Mouse (Mus musculus): ENCODE results near the gene Ginm1. TPM values are rescaled to one million over a fixed set of nuclear protein-coding genes. Genes with fewer than 3 reads are reported as not detected.

Gene Ginm1
- polyA plus RNA-seq (2012; rRNA removed) = 18.5 and 20.8 TPM in 2 replicates

DNA sequence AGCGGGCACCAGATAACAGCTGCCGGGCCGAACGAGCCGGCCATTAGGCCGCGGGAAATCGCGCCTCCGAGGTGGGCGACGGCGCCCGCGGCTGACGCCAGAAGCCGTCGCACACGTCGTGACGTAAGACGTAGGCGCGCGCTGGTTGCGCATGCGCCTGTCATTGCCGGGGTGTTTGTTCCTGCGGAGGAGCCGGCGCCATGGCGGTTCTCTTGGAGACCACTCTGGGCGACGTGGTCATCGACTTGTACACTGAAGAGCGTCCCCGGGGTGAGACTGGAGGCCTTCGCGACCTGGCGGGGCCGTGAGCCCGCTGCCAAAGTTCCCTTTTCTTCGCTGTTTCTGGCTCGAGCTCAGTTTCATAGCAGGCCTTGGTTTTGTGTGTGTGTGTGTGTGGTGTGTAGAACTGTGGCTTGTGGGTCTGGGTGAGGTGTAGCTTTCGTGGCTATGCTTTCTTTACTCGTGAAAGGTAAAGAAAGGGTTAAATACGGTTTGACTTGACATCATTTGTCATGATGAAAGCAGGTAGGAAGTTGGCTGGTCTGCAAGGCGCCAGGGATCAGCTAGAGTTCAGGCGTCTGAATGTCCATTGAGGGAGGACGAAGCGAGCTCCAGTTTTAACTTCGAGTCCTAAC lies at the start of gene Ginm1, which contains the start of gene Ppil4:
TSS of gene Ginm1 (minus strand) at position 74 of the 635 bp plus-strand sequence.
TSS of gene Ppil4 (plus strand) at position 141 of the 635 bp plus-strand sequence.
- peak; percentile 54 for DNase-seq (ENCODE audit: low read depth, low spot score)
- under 1% methylated on average over 52 of the region's 52 CpGs for WGBS

DNA sequence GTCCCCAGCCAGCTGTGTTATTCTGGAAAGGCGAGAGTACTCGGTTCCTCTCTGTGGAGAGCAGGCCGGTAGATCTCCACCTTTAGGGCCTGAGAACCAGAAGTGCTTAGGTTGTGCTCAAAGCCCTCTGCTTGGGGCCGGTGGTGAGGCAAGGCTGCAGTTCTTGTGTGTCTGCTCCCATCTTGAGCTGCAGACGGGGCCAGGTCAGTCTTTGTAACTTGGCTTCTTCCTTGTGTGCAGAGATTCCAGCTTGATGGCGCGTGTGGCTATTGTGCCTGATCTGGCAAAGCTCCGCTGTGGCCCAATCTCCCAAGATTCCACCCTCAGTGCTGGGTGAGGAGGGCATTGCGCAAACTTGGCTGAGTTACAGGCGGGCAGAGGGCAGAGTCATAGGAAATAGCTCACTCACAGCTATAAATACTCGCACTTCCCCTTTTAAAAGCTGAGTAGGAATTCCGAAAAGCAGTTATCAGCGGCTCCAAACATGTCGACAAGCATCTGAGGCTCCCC lies 49.0 kb upstream of the Ginm1 start:
- DNase-seq (ENCODE audit: low read depth, low spot score) = peak; percentile 70
- WGBS = 20% methylated on average over 14 of the region's 14 CpGs

DNA sequence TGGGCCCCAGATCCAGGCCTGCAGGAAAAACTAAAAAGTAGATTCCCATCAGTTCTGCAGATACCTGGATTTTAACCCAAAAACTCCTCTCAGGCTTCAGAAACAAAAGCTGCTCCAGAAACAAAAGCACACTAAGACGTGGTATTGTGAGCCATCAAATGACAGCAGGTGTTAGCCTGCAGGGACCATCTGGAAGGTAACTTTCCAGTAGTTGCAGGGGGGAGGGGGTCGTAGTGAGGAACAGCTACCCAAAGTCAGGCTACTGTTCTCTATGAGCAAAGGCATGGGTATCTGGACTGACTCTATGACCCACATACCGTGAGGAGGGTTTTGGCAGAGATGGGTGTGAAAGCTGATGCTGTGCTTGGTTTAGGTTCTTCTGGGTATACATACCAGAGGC lies 48.2 kb upstream of the Ginm1 start:
- no peak for DNase-seq (ENCODE audit: low read depth, low spot score)
- 76% methylated on average over 3 of the region's 3 CpGs for WGBS

DNA sequence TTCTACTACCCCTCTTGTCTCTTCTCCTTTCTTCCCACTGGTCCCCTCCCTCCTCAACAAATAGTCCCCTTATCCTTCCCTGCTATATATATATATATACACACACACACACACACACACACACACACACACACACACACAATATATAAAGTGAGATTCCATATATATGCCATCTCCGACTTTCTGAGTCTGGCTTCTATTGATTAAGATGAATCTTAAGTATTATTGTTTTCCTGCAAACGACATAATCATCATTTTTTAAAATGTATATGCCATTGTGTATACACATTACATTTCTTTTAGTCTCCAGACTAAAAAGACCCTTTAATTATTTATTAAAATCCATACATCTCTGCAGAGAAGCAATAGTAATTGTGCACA lies 47.7 kb upstream of the Ginm1 start:
- 83% methylated on average over 2 of the region's 2 CpGs for WGBS

DNA sequence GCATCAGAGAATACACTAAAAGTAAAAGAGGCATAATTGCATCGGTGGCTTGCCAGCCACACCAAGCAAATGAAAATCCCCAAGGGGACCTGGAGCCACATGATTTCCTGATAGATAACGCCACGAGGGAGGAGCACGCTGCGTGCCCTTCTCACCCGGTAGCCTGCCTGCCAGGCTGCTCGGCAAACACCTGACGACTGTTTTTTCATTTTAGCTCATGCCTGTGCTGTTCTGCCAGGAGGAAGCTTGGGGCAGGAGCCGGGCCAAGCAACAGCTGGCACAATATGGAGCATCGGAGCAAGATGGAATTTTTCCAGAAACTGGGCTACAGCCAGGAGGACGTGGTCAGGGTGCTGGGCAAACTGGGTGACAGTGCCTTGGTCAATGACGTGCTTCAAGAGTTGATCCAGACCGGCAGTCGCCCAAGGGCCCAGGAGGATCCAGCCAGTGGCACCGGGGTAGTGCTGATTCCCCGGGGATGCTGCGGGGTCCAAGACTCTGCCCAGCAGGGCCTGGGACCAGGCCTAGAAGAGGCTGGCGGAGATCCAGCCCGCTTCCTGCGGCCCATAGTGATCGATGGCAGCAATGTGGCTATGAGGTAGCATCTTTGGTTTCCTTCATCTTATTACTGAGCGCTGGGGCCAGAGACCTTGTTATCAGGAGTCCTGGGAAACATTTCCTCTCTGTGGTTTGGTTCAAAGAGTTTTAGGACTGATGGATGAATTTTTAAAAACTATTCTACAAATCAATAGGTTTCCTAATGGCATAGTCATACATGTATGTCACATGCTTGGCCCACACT lies 47.1 kb upstream of the Ginm1 start:
- DNase-seq (ENCODE audit: low read depth, low spot score) = no peak
- WGBS = 46% methylated on average over 22 of the region's 22 CpGs

More for the DNA sequence above, 47.7 kb upstream of the Ginm1 start:
- no peak for DNase-seq (ENCODE audit: low read depth, low spot score)

DNA sequence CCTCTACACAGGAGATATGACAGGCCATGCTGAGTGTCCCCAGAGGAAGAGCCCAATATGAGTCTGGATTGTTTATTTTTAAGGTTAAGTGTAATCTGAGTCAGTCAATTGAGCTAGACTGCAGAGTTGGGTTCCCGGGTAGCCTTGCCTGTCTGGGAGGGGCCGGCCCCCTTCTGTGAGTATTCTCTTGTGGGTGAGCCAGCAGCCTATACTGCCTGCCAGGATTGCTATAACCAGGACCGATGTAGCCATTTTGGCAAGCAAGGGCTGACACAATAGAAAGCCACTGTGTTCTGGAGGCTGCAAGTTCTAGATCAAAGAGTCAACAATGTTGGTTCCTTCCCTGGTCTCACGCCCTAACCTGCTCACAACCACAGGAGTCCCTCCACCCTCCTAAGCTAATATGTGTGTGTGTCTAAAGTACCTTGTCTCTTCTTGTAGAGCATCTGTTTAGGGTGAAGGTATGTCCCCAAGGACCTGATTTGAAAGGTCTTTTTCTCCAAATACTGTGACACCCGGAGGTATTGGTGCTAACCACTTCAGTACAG lies 46.3 kb upstream of the Ginm1 start:
- WGBS = 59% methylated on average over 5 of the region's 5 CpGs
- DNase-seq (ENCODE audit: low read depth, low spot score) = no peak

DNA sequence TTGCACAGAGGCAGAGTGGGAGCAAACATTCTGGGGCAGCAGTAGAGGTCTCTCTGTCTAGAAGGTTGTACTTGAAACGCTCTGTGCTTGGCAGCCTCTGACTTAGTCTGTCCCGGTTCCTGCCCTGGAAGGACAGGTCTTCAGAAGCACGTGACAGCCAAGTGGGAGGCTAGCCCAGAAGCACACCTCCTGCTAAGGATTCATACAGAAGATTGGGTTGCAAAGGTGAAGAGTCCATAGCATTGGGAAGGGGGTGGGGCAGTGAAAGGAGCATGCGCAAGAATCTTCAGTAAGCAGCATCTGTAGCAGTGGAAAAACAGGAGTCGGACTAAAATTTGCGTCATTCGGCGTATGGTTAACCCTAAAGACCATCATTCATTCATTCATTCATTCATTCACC lies 45.4 kb upstream of the Ginm1 start:
- DNase-seq (ENCODE audit: low read depth, low spot score) = no peak
- WGBS = 81% methylated on average over 8 of the region's 8 CpGs

DNA sequence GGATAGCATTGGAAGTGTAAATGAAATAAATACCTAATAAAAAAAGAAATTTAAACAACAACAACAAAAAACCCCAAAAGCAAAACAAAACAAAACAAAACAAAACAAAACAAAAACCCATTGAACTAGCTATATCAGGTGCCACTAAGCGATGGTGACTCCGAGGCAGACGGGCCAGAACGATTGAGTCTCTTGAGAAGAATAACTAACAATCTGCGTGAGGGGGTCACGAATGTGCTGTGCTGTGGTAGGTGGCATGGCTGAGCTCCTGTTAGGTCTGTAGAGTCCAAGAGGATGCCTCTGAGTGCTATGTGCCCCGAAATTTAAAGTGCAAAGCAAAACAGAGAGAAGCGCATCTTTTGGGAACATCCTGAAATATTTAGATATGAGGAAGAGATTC lies 44.8 kb upstream of the Ginm1 start:
- DNase-seq (ENCODE audit: low read depth, low spot score) = no peak
- 92% methylated on average over 8 of the region's 8 CpGs for WGBS

DNA sequence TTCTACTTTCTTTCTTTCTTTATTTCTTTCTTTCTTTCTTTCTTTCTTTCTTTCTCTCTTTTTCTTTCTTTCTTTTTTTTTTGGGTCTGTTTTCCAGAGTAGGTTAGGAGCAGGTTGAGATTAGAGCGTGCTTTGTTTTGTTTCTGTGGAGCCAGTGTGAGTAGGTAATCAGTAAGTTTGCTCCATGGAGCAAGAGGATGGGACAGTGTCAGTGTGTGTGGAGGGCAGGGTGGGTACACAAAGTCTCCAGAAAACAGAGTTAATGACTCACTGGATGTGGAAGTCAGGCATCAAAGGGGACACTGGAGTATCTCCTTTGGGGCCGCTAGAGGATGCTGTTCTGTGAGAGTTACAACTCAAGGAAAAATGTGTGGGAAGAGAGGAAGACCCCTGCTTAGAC lies 44.3 kb upstream of the Ginm1 start:
- 80% methylated on average over 2 of the region's 2 CpGs for WGBS
- DNase-seq (ENCODE audit: low read depth, low spot score) = no peak

DNA sequence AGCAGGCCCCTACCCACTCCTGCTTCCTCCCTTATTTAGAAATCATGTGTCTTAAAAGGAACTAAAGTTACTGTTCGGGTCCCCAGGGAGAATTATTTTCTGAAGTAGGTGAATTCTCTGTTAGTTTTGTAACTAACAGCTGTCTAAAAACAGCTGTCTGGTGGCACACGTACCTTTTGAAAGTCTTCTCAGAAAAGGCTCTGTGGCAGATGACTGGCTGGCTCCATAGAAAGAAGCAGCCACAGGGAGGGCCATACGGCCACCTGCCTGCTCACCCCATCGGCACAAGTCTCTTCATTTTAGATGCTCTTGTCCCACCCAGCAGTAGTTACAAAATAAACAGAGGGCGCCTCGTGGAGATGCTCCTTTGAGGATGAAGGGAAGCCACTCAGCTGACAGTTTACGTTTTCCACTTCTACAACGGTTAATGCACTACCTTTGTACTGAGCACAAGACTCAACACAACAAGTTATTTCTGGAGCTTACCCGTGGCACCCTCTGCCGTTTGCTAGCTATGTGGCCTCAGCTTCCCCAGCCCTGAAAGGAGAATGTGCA lies 42.1 kb upstream of the Ginm1 start:
- DNase-seq (ENCODE audit: low read depth, low spot score) = no peak
- 66% methylated on average over 10 of the region's 10 CpGs for WGBS

DNA sequence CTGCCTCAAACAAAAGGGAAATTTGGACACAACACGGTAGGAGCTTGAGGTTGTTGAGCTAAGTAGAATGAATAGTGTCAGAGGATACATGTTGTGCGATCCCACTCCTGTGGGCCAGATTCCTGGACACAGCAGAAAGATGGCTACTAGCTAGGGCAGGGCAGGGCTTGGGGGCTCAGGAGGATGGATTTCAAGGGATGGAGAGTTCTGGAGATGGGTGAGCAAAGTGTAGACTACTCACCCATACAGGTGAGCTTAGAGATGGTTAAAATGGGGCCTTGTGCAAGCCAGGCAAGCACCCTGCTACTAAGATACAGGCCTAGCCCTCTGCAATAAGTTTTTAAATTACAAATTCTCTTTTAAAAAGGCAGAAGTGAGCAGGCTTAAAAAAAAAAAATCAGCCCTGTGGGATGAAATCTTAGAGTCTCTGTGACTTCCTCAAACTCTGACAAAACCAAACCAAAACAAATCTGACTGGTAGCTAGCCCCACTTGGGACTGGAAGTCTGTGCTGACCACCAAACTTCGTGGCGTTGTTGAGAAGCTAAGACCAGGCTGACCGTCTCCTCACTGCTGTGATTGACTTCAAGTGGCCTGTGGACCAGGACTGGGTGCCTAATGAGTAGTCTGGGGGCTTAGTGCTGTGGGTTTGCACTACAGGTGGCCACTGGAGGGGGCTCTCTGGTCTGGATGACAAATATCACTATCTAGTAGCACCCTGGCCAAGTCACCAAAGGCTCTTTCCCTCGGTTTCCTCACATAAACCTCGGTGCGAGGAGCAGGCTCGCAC lies 40.9 kb upstream of the Ginm1 start:
- 83% methylated on average over 9 of the region's 9 CpGs for WGBS
- DNase-seq (ENCODE audit: low read depth, low spot score) = no peak

DNA sequence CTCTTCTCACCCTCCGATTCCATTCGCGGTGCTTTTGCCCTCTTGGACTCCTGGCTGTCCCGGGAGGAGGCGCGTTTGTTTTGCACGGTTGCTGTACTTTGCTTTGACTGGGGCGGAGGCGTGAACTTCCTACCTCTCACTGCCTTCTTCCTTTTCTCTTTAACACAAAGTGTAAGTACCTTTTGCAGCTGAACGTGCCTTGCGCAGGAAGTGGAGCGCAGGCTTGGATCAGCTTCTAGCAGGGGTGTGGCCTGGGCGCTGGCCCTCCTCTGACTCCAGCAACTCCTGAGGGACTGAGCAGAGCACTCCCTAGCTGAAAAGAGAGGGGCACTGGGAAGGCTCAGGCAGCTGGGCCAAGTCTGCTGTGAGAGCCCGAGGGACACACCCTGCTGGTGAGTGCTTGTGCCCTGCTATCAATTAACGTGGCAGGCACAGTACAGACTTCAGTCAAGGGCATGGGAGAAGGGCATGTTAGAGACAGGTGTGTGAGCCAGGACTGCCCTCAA lies 39.6 kb upstream of the Ginm1 start, which contains the start of gene Zc3h12d:
TSS of gene Zc3h12d (plus strand) at position 300 of the 506 bp plus-strand sequence.
- under 1% methylated on average over 15 of the region's 15 CpGs for WGBS

DNA sequence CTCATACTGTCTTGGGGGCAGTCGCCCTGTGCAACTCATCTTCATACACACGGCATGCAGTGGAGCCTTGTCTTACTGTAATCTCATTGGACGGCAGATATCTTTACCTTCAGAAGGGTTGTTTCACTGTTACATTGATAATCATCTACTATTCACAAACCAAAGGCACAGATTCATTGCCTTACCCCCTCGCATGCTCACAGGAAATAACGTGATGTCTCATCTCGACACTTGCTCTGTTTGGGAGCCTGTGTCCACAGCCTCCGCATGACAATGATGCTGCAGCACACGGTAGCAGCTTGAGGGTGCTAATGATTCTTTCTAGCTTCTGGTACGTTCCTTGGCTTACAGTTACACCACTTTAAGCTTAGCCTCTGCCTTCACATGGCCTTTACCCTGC lies 33.5 kb upstream of the Ginm1 start:
- 90% methylated on average over 9 of the region's 9 CpGs for WGBS
- DNase-seq (ENCODE audit: low read depth, low spot score) = no peak

More for the DNA sequence above, 39.6 kb upstream of the Ginm1 start, which contains the start of gene Zc3h12d:
- peak; percentile 87 for DNase-seq (ENCODE audit: low read depth, low spot score)

DNA sequence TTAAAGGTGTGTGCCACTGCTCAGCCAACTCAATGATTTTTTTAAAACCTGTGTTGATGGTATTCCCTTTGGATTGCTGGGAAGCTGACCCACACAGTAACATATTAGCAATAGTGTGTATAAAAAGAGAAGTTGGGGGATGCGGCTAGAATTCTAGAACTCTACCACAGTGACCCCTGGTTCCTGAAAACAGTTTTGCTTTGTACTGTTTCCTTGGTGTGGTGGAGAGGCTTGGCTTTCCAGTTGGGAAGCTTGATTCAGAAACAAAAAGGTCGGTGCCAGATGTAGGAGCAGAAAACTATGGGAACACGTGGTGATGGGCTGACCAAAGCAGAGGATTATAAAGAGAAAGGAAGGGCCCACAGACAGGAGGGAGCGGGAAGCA lies 32.6 kb upstream of the Ginm1 start:
- DNase-seq (ENCODE audit: low read depth, low spot score) = no peak
- 94% methylated on average over 4 of the region's 4 CpGs for whole genome bisulfite sequencing

DNA sequence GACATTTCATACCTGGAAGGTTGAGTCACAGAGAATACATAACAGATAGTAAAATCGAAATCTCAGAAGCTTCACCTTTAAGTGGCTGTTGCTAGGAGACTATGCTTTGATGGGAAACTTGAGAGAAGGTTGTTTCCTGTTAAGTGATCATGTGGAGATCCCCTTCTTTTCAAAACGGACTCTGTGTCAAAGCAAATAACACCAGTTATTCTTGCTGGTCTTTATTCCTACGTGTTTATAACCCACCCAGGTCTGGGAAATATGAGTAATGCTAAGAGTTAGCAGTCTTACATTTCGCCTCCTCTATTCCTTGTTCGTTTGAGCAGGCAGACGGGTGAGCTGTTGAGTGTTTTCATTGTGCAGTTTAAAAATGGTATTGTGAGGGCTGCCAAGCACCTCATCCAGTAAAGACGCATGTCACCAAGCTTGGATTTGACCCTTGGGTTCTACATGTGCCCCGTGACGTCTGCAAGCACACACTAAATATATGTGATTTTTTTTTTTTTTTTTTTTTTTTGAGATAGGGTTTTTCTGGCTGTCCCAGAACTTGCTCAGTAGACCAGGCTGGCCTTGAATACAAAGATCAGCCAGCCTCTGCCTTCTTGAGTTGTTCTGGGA lies 32.1 kb upstream of the Ginm1 start:
- whole genome bisulfite sequencing = 77% methylated on average over 9 of the region's 9 CpGs

DNA sequence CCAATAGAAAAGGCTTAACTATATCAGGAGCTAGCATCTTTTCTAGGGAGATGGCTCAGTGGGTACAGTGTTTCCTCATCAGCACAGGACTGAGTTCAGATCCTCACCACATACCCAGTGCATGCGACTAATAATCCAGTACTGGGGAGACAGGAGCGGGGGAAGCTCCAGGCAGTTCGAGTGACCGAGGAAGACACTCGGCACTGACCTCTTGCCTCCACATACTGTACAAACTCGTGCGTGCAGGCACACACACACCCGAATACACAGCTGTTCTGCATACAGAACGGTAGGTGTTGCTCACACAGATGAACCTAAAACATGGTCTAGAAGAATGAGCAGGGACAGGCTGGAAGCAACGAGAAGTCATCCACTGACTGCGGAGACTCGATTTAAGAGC lies 29.4 kb upstream of the Ginm1 start:
- 94% methylated on average over 12 of the region's 12 CpGs for WGBS
- DNase-seq (ENCODE audit: low read depth, low spot score) = no peak

More for the DNA sequence above, 32.1 kb upstream of the Ginm1 start:
- DNase-seq (ENCODE audit: low read depth, low spot score) = no peak

DNA sequence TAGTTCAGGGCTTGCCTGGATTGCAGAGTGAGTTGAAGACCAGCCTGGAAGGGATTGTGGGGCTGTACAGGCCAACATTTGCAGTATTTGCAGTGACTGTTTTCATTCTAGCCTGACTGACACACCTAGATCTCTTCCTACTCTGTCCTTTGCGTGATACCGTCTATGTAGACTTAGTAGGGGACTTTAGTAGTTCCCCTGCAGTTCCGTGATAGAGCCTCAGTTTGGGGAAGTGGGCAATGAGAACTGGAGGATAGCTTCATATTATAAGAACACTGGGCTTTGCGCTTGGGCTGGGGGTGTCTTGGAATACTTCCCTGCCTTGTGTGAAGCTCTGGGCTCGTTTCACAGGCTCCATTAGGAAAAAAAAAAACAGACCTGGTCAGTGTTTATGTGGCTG lies 27.5 kb upstream of the Ginm1 start:
- DNase-seq (ENCODE audit: low read depth, low spot score) = no peak
- 79% methylated on average over 5 of the region's 5 CpGs for WGBS

DNA sequence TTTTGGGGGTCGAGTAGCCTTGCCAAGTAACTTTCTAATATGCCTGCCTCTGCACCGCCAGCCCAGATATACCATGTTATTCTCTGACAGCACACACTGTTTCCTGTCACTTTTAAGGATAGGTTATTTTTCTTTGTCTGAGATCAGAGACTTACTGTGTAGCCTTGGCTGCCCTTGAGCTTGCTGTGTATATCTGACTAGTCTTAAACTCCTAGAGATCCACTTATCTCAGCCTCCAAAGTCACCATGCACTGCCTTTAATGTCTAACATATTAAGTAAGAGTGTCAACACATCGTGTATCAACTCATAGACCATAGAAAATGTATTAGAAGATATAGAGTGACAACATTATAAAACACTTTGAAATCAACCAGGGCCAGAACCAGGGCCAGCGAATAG lies 27.0 kb upstream of the Ginm1 start:
- DNase-seq (ENCODE audit: low read depth, low spot score) = no peak
- WGBS = 84% methylated on average over 4 of the region's 4 CpGs

DNA sequence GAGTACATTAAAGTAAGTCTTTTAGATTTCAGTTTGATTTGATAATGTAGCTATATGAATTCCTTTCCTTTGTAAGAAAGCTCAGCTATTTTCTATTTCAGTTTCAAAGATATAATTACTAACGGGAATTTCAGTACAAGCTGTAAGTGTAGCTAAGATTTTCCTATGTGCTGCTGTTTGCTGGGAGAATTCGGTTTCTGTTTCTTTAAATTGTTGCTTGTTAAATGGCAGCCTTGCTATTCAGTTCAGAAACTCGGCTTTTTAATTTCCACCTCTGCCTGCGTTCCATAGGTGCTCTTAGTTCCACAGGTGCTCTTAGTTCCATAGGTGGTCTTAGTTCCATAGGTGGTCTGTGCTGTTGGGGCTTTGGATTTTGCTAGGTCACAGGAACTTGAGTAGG lies 26.5 kb upstream of the Ginm1 start:
- 91% methylated on average over 4 of the region's 4 CpGs for WGBS
- no peak for DNase-seq (ENCODE audit: low read depth, low spot score)

Measured in large intestine, adult 2 months (tissue).